Mouse (Mus musculus) liver, embryonic 15.5 days (tissue): ENCODE results near the gene Ucn2. TPM values are rescaled to one million over a fixed set of nuclear protein-coding genes. Genes with fewer than 3 reads are reported as not detected.

ENCODE experiments used
- ATAC-seq: fragments of 200-750 bp; cut with Nextera tagmentation; 2 replicates; pipeline ENCODE4 v1.8.0; 2017; ENCODE audit warnings: moderate number of reproducible peaks, mild to moderate bottlenecking, moderate library complexity; ENCODE audit not compliant: insufficient read depth
- H3K27ac ChIP-seq: fragments of 300-500 bp; sonication (generic); replicated peaks from 2 replicates; pipeline ENCODE4 v1.5.1; 2015; ENCODE audit warnings: mild to moderate bottlenecking, inconsistent platforms
- H3K27me3 ChIP-seq: fragments of 300-500 bp; sonication (generic); 2 replicates; pipeline ENCODE4 v1.6.1; 2015; ENCODE audit warnings: mild to moderate bottlenecking, inconsistent platforms
- H3K36me3 ChIP-seq: fragments of 300-500 bp; sonication (generic); replicated peaks from 2 replicates; pipeline ENCODE4 v1.6.1; 2015; ENCODE audit warnings: moderate library complexity, mild to moderate bottlenecking, inconsistent platforms
- H3K4me1 ChIP-seq: fragments of 300-500 bp; sonication (generic); replicated peaks from 2 replicates; pipeline ENCODE4 v1.6.1; 2015; ENCODE audit warnings: inconsistent platforms
- H3K4me2 ChIP-seq: fragments of 300-500 bp; sonication (generic); 2 replicates; pipeline ENCODE4 v1.6.1; 2015; ENCODE audit warnings: moderate library complexity, mild to moderate bottlenecking, inconsistent platforms
- H3K4me3 ChIP-seq: fragments of 300-500 bp; sonication (generic); replicated peaks from 2 replicates; pipeline ENCODE4 v1.5.1; 2015; ENCODE audit warnings: mild to moderate bottlenecking, inconsistent platforms
- H3K9ac ChIP-seq: fragments of 300-500 bp; sonication (generic); 2 replicates; pipeline ENCODE4 v1.6.1; 2015; ENCODE audit warnings: moderate library complexity, mild to moderate bottlenecking, inconsistent platforms
- H3K9me3 ChIP-seq: fragments of 300-500 bp; sonication (generic); replicated peaks from 2 replicates; pipeline ENCODE4 v1.6.1; 2016; ENCODE audit warnings: inconsistent platforms
- WGBS: fragments of 180-500 bp; shearing (Covaris S2); methylation state at CpG from one replicate; pipeline ENCODE4 v1.1.7; 2015; ENCODE audit warnings: mixed read lengths; ENCODE audit not compliant: insufficient replicate concordance; 5-methylcytosine and 5-hydroxymethylcytosine counted together
- polyA plus RNA-seq: library from polyadenylated mRNA; unstranded; fragments of >200 nt; fragmentation: Nextera tagmentation; extraction: Ambion mirVana; gene quantifications from 2 replicates; pipeline ENCODE4 v1.2.1, GENCODE M21; 2015

Ucn2 gene
- 0.07 TPM in 1 of 2 replicates, not detected in the other for polyA plus RNA-seq

GRCm38 (mm10) chr9:108985710-108986109 lies at the start of gene Ucn2:
TSS of gene Ucn2 (plus strand) at chr9:108986010.
- Histone ChIP-seq H3K9ac (no peak within 1 kb of the TSS), H3K9me3 (no peaks in the 10 kb centered on the region), H3K36me3 (no peaks in the 10 kb centered on the region), H3K27me3 (peaks cover 4% of the 10 kb centered on the region), H3K27ac (no peak within 1 kb of the TSS), H3K4me3 (no peak within 1 kb of the TSS), H3K4me2 (no peak within 1 kb of the TSS), H3K4me1 (peaks cover 43% of the 10 kb centered on the region)
- ATAC-seq = no peak
- WGBS = 66% methylated on average over 3 of the region's 4 CpGs

DNA sequence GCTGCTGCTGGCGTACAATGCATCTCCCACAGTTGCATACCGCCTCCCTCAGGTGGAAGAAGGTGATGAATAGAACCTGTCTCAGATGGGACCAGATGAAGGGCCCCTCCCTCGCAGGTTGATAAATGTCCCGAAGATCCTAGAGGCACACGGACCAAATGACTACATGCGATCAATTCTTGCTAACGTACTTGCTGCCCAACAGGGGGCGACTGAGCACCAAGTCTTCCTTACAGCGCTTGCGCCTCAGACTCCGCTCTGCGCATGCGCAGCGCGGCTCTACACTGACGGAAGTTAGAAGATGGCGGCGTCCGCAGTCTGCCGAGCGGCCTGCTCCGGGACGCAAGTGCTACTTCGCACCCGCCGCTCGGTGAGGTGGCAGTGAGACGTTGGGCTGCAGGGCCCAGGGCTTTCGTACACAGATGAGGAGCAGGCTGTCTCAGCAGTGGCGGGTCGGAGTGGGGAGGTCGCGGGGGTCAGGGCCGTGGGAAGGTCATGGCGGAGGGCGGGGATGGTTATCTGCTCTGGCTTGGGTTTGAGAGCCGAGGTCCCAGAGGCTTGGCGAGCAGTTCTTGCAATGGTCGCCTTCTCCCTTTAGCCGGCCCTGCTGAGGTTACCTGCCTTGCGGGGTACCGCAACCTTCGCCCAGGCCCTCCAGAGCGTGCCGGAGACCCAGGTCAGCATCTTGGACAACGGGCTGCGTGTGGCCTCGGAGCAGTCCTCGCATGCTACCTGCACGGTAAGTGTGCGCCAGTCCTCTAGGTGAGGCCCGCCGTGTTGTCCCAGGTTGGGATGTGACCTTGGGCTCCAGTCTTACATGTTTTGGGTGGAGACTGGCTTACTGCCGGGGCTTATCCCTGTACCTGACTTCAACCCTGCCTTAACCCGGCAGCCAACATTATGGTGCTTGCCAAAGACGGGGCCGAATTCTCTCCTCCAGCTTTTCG lies 49.1 kb upstream of the Ucn2 start, which contains the start of gene Uqcrc1:
Gene Uqcrc1, plus strand, starts transcription at position 216 of the 947 bp plus-strand sequence.
- peak; percentile 88 for ATAC-seq
- Histone ChIP-seq H3K4me3 (peak within 1 kb of the TSS; percentile 93), H3K9me3 (no peaks in the 10 kb centered on the region), H3K36me3 (peaks cover 39% of the 10 kb centered on the region), H3K4me1 (peaks cover 22% of the 10 kb centered on the region), H3K27me3 (no peaks in the 10 kb centered on the region), H3K27ac (peak within 1 kb of the TSS; percentile 69), H3K9ac (peak within 1 kb of the TSS; percentile 92), H3K4me2 (peak within 1 kb of the TSS; percentile 79)
- WGBS = under 1% methylated on average over 58 of the region's 58 CpGs

DNA sequence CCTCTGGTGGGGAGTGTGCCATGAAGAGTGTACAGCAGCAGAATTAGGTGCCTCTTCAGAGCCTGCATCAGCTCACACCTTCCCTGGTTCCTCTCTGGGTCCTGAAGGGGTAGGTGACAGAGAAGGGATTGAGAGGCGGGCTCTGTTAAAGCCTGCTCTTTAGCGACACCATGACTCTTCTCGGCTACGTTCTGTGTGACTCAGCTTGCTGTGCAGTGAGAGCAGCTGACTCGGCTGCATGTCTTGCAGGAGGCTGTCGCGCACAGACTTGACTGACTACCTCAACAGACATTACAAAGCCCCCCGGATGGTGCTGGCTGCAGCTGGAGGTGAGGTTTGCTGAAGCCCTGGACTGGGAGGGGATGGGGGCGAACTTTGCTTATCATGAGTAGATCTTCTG lies 40.7 kb upstream of the Ucn2 start:
- H3K9me3 ChIP-seq = no peaks in the 10 kb centered on the region
- H3K9ac ChIP-seq = no peak overlapping the region
- H3K4me1 ChIP-seq = peaks cover 10% of the 10 kb centered on the region; the same call in 1 of the 2 replicates
- H3K4me2 ChIP-seq = no peak overlapping the region
- no peaks in the 10 kb centered on the region for H3K27me3 ChIP-seq
- WGBS = 72% methylated on average over 9 of the region's 9 CpGs
- no peak overlapping the region for H3K4me3 ChIP-seq
- no peak overlapping the region for H3K27ac ChIP-seq
- peaks cover 94% of the 10 kb centered on the region for H3K36me3 ChIP-seq
- ATAC-seq = no peak

DNA sequence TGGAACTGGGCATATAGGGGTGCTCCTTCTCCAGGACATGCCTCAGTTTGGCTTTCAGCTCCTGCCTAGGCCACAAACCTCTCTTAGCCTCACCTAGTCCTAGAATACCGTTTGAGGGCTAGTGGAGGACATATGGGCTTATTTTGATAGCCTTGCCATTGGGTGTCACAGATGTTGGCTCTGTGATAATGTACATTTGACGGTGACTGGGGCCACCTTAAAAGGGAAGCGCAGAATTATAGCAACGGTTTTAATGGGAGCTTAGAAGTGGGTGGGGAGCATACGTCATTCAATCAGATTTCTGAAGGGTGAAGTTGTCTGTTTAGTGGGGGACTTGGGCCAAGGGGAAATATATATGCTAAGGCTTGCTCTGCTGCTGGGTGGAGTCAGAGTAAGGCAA lies 40.2 kb upstream of the Ucn2 start:
- H3K4me2 ChIP-seq = no peak overlapping the region
- peaks cover 8% of the 10 kb centered on the region; the same call in 1 of the 2 replicates for H3K4me1 ChIP-seq
- peak; percentile 45 for ATAC-seq
- H3K9me3 ChIP-seq = no peaks in the 10 kb centered on the region
- H3K9ac ChIP-seq = no peak overlapping the region
- no peak overlapping the region for H3K27ac ChIP-seq
- no peak overlapping the region for H3K4me3 ChIP-seq
- 34% methylated on average over 5 of the region's 5 CpGs for WGBS
- no peaks in the 10 kb centered on the region for H3K27me3 ChIP-seq
- H3K36me3 ChIP-seq = peaks cover 93% of the 10 kb centered on the region

- ATAC-seq = no peak
- Histone ChIP-seq H3K4me1 (peaks cover 7% of the 10 kb centered on the region; the same call in 1 of the 2 replicates), H3K4me3 (no peak overlapping the region), H3K36me3 (peaks cover 61% of the 10 kb centered on the region), H3K9ac (no peak overlapping the region), H3K27ac (no peak overlapping the region), H3K27me3 (peaks cover 26% of the 10 kb centered on the region), H3K4me2 (no peak overlapping the region), H3K9me3 (no peaks in the 10 kb centered on the region)
- 79% methylated on average over 13 of the region's 13 CpGs for WGBS
Observed at GRCm38 (mm10) chr9:108949231-108949966, 36.4 kb upstream of the Ucn2 start.

GRCm38 (mm10) chr9:108949967-108950728 lies 35.7 kb upstream of the Ucn2 start:
- H3K27ac ChIP-seq = no peak overlapping the region

DNA sequence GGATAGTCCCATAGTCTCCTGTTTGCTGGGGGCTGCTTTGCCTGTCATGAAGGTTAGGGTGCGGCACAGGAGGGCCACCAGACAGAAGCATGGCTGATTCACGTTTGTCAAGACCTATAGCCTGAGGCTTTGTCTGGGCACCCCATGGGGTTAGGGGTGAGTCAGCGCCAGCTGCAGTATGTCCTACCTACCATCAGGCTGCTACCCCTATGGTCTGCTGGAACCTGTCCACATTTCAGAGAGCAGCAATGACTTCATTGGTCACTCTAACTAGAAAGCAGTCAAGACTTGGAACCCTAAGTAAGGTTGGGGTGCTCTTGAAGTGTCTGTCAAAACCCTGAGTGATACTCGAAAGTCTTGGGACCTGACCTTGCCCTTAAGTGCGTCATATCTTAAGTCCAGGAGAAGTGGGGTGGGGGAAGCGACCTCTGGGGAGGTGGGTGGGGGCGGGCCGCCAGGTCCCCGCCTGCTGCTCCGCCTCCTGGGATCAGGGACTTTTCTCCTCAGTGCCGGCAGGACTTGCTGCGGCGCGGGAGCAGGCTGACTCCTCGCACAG lies 32.7 kb upstream of the Ucn2 start, which contains the start of gene Col7a1:
Gene Col7a1, plus strand, starts transcription at position 506 of the 556 bp plus-strand sequence.
- Histone ChIP-seq H3K9ac (no peak within 1 kb of the TSS), H3K4me1 (no peaks in the 10 kb centered on the region), H3K27me3 (peaks cover 44% of the 10 kb centered on the region), H3K9me3 (no peaks in the 10 kb centered on the region), H3K4me2 (no peak within 1 kb of the TSS), H3K36me3 (peaks cover 24% of the 10 kb centered on the region), H3K4me3 (no peak within 1 kb of the TSS), H3K27ac (no peak within 1 kb of the TSS)
- no peak for ATAC-seq
- WGBS = 15% methylated on average over 15 of the region's 15 CpGs

More at GRCm38 (mm10) chr9:108949967-108950728, 35.7 kb upstream of the Ucn2 start:
- Histone ChIP-seq H3K4me2 (no peak overlapping the region), H3K36me3 (peaks cover 54% of the 10 kb centered on the region), H3K27me3 (peaks cover 34% of the 10 kb centered on the region), H3K9me3 (no peaks in the 10 kb centered on the region), H3K9ac (no peak overlapping the region), H3K4me1 (peaks cover 7% of the 10 kb centered on the region; the same call in 1 of the 2 replicates), H3K4me3 (no peak overlapping the region)
- no peak for ATAC-seq
- WGBS = 80% methylated on average over 9 of the region's 9 CpGs

- H3K9me3 ChIP-seq = no peaks in the 10 kb centered on the region
- H3K36me3 ChIP-seq = peaks cover 3% of the 10 kb centered on the region
- no peak overlapping the region for H3K27ac ChIP-seq
- H3K4me1 ChIP-seq = no peaks in the 10 kb centered on the region
- no peak overlapping the region for H3K9ac ChIP-seq
- H3K4me3 ChIP-seq = no peak overlapping the region
- peaks cover 44% of the 10 kb centered on the region for H3K27me3 ChIP-seq
- no peak for ATAC-seq
- H3K4me2 ChIP-seq = no peak overlapping the region
- 72% methylated on average over 11 of the region's 11 CpGs for WGBS
Observed at GRCm38 (mm10) chr9:108955241-108955640, 30.6 kb upstream of the Ucn2 start.

DNA sequence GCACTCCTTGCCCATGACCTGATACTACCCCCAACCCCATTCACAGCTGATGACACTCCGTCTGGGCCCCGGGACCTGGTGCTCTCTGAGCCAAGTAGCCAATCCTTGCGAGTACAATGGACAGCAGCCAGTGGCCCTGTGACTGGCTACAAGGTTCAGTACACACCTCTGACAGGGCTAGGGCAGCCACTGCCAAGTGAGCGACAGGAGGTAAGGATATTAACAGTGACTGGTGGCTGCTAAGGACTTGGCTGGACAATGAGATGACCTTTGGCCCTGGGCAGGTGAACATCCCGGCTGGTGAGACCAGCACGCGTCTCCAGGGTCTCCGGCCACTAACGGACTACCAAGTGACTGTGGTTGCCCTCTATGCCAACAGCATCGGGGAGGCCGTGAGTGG lies 30.0 kb upstream of the Ucn2 start:
- Histone ChIP-seq H3K27me3 (peaks cover 44% of the 10 kb centered on the region), H3K9me3 (no peaks in the 10 kb centered on the region), H3K9ac (no peak overlapping the region), H3K27ac (no peak overlapping the region), H3K4me3 (no peak overlapping the region), H3K4me1 (no peaks in the 10 kb centered on the region), H3K4me2 (no peak overlapping the region), H3K36me3 (no peaks in the 10 kb centered on the region)
- no peak for ATAC-seq
- 75% methylated on average over 11 of the region's 11 CpGs for WGBS

GRCm38 (mm10) chr9:108963577-108963976 lies 22.2 kb upstream of the Ucn2 start:
- no peak overlapping the region for H3K27ac ChIP-seq
- no peaks in the 10 kb centered on the region for H3K27me3 ChIP-seq
- WGBS = 57% methylated on average over 3 of the region's 3 CpGs
- H3K36me3 ChIP-seq = no peaks in the 10 kb centered on the region
- no peaks in the 10 kb centered on the region for H3K4me1 ChIP-seq
- no peak overlapping the region for H3K4me3 ChIP-seq
- H3K9ac ChIP-seq = no peak overlapping the region
- no peaks in the 10 kb centered on the region for H3K9me3 ChIP-seq
- H3K4me2 ChIP-seq = no peak overlapping the region
- ATAC-seq = no peak
